Mouse (Mus musculus): ENCODE data around the gene Lap3. TPM values are rescaled to one million over a fixed set of nuclear protein-coding genes. Genes with fewer than 3 reads are reported as not detected.
A peak's percentile ranks its signal among the peaks of the same experiment; 100 is the strongest.

The Lap3 gene
- polyA plus RNA-seq (2021) = 115 TPM

DNA sequence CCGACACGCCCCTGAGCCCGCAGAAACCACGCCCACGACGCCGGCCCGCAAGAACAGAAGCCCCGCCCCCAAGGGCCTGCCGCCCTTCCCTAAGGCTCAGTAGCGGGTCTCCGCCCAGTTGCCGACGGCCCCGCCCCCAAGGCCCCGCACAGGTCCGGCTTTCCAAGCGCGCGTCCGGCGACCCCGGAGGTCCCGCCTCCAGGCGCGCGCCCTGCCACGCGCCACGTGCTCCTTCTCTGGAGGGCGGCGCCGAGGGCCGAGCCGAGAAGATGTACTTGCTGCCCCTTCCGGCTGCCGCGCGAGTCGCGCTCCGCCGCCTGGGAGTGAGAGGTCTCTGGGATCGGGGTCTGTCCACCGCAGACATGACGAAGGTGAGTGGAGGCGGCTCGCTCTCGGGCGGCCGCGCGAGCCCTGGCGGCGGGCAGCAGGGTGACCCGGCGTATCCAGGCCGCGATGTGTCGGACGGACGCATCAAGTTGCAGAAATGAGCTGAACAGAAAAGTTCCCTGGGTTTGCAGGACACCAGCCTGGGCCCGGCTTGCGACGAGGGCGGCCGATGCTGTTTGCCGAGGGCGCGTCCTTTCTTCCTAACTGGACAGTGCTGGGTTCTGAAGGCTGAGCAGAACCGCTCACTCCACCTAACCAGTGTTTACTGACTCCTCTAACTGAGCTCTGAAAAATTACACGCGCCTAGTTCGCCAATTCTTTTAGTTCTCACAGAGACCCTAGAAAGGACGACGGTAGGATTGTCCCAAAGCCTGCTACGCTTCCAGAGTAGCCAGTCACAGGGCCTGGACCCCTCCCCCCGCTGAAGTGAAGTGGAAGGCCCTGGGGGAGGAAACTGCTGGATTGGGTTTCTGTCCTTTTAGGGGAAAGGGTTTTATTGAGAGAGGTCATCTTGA is at the start of gene Lap3:
Lap3 (plus strand) TSS at position 184 of the 902 bp plus-strand sequence.
- peaks cover 18% of the 10 kb centered on the region for H3K27me3 ChIP-seq
- CTCF ChIA-PET = interaction anchor here (1.4 kb wide), 1 partner anchor 20 kb away, joined by 3 read pairs; no protein-coding TSS in a partner anchor
- peak; percentile 80 for TF ChIP-seq CTCF (IDR thresholded peaks at IDR 0.05)
- DNase-seq (ENCODE audit: low read depth, low spot score) (peak; percentile 56), ATAC-seq (peak; percentile 88)
- POLR2A ChIA-PET = interaction anchor here (0.6 to 0.9 kb wide), 2 partner anchors 15 to 174 kb away, joined by 3 read pairs; no protein-coding TSS in a partner anchor
- in situ Hi-C loops (cut with MboI; ENCODE audit: low pct_unique_long_range_greater_than_20kb) = loop anchor here (25.0 kb wide), 1 partner anchor 369 kb away; the partner anchor contains the start of gene Lcorl

DNA sequence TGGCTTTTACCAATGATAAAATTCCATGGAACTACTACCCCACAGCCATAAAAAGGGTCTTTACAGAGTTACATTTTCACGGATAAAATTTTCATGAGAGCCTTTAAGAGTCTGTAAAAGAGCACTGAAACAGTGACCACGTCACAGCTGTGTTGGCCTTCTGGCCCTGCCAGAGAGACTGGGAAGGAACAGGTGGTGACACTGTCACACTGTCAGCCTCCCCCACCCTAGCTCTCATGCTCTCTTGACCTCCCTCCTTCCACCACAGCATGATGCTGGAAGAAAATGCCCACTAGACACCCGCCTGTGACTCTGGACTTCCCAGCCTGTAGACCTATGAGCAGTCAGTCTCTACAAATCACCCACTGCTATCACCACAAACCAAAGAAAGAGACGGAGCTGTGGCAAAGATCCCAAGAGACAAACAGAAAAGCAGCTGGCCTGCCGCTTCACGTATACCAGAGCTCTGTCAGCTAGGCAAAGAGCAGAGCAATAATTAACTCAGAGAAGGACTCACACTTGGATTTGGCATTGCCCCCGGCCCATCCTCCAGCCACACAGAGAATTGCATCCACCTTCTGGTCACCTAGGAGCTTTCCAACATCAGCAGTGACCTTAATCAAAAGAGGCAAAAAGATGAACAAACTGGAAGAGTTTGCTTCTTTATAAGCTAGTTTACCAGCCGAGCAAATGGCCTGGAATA is 48.9 kb upstream of the Lap3 start:
- no peak for TF ChIP-seq CTCF (IDR thresholded peaks at IDR 0.05)
- DNase-seq (ENCODE audit: low read depth, low spot score) (no peak), ATAC-seq (no peak)
- in situ Hi-C loops (cut with MboI; ENCODE audit: low pct_unique_long_range_greater_than_20kb) = loop anchor here (25.0 kb wide), 2 partner anchors 1382 to 1557 kb away; no protein-coding TSS in a partner anchor
- POLR2A ChIA-PET = no interaction called here
- H3K27me3 ChIP-seq = no peaks in the 10 kb centered on the region
- CTCF ChIA-PET = no interaction called here

DNA sequence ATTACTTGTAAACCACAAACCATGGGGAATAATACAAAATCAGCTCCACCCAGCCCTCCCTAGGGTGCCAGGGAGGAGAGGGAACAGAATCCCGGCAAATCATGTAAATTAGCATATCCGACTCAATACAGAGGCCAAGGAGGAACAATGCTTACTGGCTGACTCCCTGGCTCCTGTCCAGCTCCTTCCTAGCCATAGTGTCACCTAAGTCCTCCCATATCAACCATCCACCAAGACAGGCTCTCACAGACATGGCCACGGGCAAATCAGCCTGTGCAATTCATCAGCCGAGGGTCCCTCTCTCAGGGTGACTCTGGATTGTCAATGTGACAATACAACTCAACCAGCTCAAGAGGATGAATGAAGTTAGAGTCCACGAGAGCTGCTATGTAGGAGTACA is 44.5 kb upstream of the Lap3 start:
- ChIA-PET CTCF (interaction anchor here (1.5 kb wide), 1 partner anchor 18 kb away, joined by 3 read pairs; no protein-coding TSS in a partner anchor), POLR2A (no interaction called here)
- no peak for TF ChIP-seq CTCF (IDR thresholded peaks at IDR 0.05)
- H3K27me3 ChIP-seq = peaks cover 5% of the 10 kb centered on the region
- no peak for DNase-seq (ENCODE audit: low read depth, low spot score)
- ATAC-seq = no peak
- in situ Hi-C loops (cut with MboI; ENCODE audit: low pct_unique_long_range_greater_than_20kb) = loop anchor here (25.0 kb wide), 2 partner anchors 1386 to 1561 kb away; no protein-coding TSS in a partner anchor

DNA sequence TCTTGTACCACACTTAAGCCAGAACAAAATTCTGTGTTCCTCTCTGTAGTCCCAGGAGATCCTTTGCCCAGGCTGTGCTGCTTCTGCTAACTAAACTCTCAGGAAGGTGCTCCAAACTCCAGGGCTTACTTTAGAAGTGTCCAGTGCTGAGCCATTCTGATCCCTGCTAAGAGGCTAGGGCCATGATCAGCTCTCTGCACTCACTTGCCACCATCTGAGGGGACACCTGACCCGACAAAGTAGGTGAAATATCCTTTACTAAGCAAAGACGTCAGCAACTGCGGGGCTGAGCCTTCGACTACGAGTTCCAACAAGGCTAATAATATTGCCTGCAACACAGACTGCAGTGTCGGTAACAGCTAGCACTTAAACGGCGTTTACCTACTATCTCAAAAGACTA is 44.0 kb upstream of the Lap3 start:
- CTCF ChIA-PET = interaction anchor here (1.5 kb wide), 1 partner anchor 18 kb away, joined by 3 read pairs; no protein-coding TSS in a partner anchor
- POLR2A ChIA-PET = no interaction called here
- ATAC-seq = no peak
- H3K27me3 ChIP-seq = peaks cover 8% of the 10 kb centered on the region
- TF ChIP-seq CTCF (IDR thresholded peaks at IDR 0.05) = no peak
- in situ Hi-C loops (cut with MboI; ENCODE audit: low pct_unique_long_range_greater_than_20kb) = loop anchor here (25.0 kb wide), 2 partner anchors 1387 to 1562 kb away; no protein-coding TSS in a partner anchor
- DNase-seq (ENCODE audit: low read depth, low spot score) = no peak

DNA sequence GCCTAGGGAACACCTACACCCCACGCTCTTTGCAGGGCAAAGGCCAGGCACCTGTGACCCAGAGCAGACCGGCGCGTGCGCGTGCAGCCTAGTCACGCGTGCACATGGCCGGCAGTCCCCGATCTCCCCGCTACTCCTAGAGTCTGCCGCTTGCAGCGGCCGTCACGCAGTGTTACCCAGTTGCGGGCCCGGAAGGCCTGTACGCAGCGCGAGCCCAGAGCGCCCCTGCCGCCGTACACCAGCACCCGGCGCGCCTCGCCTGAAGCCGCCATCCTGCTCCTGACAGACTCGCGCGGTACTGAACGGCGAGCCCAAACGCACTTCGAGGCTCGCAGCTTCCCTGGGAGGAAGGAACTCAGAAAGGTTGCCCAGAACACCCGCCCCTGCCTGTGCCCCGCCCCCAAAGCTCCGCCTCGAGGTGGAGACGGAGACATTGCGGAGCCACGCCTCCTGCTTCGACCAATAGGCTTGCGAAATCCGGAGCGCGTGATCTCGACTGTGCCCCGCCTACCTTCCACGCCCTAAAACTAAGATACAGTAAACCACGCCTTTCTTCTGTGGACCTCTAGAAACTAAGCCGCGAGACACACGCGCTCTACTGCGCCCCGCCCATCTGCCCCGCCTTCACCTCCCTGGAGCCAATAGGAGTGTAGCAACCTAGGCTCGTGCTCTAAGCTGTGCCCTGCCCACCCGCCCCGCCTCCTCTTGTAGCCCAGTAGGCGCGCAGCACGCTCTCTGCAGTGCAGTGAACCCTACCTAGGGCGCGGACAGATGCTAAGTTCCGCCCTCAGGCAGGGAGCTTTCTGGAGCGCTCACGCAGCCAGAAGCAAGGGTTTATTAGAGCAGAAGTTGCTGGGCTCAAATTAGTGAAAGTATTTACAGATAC is 43.1 kb upstream of the Lap3 start, which contains the start of gene Qdpr:
Qdpr (minus strand) TSS at position 406 of the 886 bp plus-strand sequence.
- peaks cover 8% of the 10 kb centered on the region for H3K27me3 ChIP-seq
- peak; percentile 93 for DNase-seq (ENCODE audit: low read depth, low spot score)
- peak; percentile 99 for ATAC-seq
- ChIA-PET CTCF (interaction anchor here (1.4 to 1.5 kb wide), 3 partner anchors 11 to 23 kb away, joined by 3 to 5 read pairs (median 4); no protein-coding TSS in a partner anchor), POLR2A (interaction anchor here (1.1 kb wide), 1 partner anchor 23 kb away, joined by 3 read pairs; no protein-coding TSS in a partner anchor)
- TF ChIP-seq CTCF (IDR thresholded peaks at IDR 0.05) = no peak
- in situ Hi-C loops (cut with MboI; ENCODE audit: low pct_unique_long_range_greater_than_20kb) = loop anchor here (25.0 kb wide), 2 partner anchors 1388 to 1563 kb away; no protein-coding TSS in a partner anchor

DNA sequence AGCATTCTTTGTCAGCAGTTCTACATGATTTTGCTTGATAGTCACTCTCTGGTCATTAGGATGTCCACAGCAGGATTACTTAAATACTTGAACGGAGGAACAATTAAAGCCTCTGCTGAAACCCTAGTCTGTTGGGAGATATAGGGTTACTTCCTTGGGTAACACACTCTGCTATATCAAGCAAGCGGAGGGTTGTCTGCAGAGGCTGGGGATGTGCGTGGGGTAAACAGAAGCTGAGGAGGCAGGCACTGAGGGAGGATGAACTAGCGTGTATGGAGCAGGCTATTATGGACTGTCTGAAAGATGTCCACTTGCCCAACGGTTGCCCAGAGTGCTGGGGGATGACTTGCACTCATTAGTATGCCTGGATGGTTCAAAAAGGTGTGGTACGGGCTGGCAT is 39.7 kb upstream of the Lap3 start, which contains the start of gene Clrn2:
Clrn2 (plus strand) TSS at position 301 of the 400 bp plus-strand sequence.
- ChIA-PET CTCF (no interaction called here), POLR2A (no interaction called here)
- DNase-seq (ENCODE audit: low read depth, low spot score) = no peak
- in situ Hi-C loops (cut with MboI; ENCODE audit: low pct_unique_long_range_greater_than_20kb) = no loop called here
- ATAC-seq = no peak
- TF ChIP-seq CTCF (IDR thresholded peaks at IDR 0.05) = no peak
- H3K27me3 ChIP-seq = peaks cover 8% of the 10 kb centered on the region

DNA sequence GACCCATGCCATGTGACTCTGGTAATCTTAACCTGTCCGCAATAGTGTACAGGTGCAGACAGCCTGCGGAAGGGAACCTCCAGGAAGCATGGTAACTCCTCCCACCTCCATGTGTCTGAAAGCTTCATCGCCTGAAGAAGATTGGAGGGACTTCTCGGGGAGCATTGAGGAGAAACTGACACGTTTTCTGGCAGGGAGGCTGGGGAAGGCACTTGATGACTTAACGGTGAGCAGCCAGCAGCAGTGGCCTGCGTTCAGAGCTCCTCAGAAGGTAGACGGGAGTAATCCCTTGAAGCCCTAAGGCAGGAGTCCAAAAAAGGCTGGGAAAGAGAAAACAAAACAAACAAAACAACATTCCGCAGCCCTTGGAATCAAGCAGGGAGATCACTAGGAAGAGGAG is 38.7 kb upstream of the Lap3 start:
- ChIA-PET POLR2A (no interaction called here), CTCF (no interaction called here)
- peaks cover 8% of the 10 kb centered on the region for H3K27me3 ChIP-seq
- no peak for TF ChIP-seq CTCF (IDR thresholded peaks at IDR 0.05)
- ATAC-seq (no peak), DNase-seq (ENCODE audit: low read depth, low spot score) (no peak)
- in situ Hi-C loops (cut with MboI; ENCODE audit: low pct_unique_long_range_greater_than_20kb) = no loop called here

DNA sequence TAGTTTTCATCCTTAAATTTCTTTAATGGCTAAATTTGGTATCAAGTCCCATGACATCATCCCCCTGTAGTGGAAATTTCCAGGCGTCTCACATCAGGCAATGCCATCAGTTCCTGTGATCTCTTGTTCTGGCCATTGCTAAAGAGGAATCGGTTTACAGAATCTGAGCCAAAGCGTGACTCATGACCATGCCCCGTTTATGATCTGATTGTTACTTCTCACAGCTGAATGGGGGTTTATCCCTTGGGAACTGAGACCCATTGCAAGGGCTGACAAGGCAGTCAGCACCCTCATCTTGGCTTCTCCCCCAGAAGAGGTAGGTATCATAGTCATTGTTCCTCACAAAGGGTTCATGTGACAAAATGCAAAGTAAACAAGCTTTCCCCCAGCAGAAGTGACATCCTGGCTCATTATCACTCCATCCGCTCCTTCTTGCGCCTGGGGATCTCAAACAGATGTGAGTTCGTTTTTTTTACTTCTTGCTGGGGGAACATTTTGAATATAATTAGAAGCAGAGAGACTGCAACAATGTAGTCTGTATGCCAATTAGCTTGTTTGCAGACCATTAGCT is 20.2 kb upstream of the Lap3 start:
- ATAC-seq (peak; percentile 10), DNase-seq (ENCODE audit: low read depth, low spot score) (no peak)
- ChIA-PET CTCF (interaction anchor here (1.2 to 1.7 kb wide), 3 partner anchors 22 to 195 kb away, joined by 3 to 6 read pairs (median 4); no protein-coding TSS in a partner anchor), POLR2A (interaction anchor here (1.2 kb wide), 2 partner anchors 22 to 28 kb away, joined by 3 read pairs; no protein-coding TSS in a partner anchor)
- TF ChIP-seq CTCF (IDR thresholded peaks at IDR 0.05) = no peak
- in situ Hi-C loops (cut with MboI; ENCODE audit: low pct_unique_long_range_greater_than_20kb) = loop anchor here (5.0 kb wide), 3 partner anchors 59 to 874 kb away; partner anchors contain the start of gene Ncapg
- peaks cover 15% of the 10 kb centered on the region for H3K27me3 ChIP-seq

DNA sequence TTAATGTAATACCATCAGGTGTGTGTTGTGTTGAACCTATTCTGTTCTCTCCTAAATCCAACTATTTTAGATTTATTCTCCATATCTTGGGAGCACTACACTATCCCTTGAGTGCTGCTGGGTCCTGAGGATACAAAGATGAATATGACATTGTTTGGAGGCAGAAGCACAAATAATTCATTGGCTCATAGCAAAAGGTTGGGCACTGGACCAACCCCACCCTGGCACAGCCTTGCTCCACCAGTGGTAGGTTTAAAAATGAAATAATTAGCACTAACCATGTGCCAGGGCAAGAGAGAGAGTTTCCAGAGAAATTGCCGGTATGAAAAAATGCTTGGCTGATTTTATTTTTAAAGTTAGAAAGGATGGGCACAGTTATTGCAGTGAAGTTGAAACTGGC is 19.7 kb upstream of the Lap3 start:
- ChIA-PET POLR2A (interaction anchor here (1.2 kb wide), 2 partner anchors 23 to 27 kb away, joined by 3 read pairs; no protein-coding TSS in a partner anchor), CTCF (interaction anchor here (1.2 to 1.7 kb wide), 4 partner anchors 22 to 194 kb away, joined by 3 to 6 read pairs (median 4); no protein-coding TSS in a partner anchor)
- H3K27me3 ChIP-seq = peaks cover 15% of the 10 kb centered on the region
- no peak for ATAC-seq
- no peak for TF ChIP-seq CTCF (IDR thresholded peaks at IDR 0.05)
- in situ Hi-C loops (cut with MboI; ENCODE audit: low pct_unique_long_range_greater_than_20kb) = loop anchor here (5.0 kb wide), 3 partner anchors 59 to 874 kb away; partner anchors contain the start of gene Ncapg
- no peak for DNase-seq (ENCODE audit: low read depth, low spot score)

All from Patski (cell line).